Mouse (Mus musculus): ENCODE data around the gene Zmynd12.

The Zmynd12 gene

DNA sequence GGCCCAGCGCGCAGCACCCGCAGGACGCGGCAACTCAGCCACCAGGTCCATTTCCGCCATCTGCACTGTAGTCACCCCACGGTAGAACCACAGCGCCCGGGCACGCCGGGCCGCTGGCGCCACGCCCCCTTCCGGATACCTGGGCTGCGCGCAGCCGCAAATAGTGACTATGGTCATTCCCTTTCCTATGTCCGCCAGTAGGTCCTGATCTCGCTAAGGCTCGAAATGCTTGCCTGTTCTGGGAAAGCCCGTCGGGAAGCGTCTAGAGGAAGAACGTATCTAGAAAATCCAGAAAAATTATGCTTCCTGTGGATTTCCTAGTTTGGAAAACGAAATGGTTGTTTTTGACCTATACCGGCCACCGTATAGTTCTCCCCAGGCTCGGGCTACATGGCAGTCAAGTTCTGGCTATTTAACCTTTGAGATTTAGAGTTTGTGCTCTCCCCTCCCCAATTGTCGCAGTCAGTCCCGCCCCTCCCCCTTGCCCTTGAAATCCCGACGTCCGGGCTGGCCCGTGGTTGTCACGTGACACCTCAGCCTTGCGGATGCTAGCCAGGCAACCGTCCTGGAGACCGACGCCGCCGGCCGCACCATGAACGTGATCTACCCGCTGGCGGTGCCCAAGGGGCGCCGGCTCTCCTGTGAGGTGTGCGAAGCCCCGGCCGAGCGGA is at the start of gene Zmynd12, which contains the start of gene Ppcs:
TSS of gene Zmynd12 (plus strand) at position 521 of the 671 bp plus-strand sequence.
TSS of gene Ppcs (minus strand) at position 127 of the 671 bp plus-strand sequence.
- DNase-seq (ENCODE audit: low spot score): peak; percentile 96

- DNase-seq (ENCODE audit: low spot score): no peak
Observed at GRCm38 (mm10) chr4:119381471-119382190, 41.0 kb upstream of the Zmynd12 start.

- no peak for DNase-seq (ENCODE audit: low spot score)
Observed at GRCm38 (mm10) chr4:119389184-119389583, 33.4 kb upstream of the Zmynd12 start.

DNA sequence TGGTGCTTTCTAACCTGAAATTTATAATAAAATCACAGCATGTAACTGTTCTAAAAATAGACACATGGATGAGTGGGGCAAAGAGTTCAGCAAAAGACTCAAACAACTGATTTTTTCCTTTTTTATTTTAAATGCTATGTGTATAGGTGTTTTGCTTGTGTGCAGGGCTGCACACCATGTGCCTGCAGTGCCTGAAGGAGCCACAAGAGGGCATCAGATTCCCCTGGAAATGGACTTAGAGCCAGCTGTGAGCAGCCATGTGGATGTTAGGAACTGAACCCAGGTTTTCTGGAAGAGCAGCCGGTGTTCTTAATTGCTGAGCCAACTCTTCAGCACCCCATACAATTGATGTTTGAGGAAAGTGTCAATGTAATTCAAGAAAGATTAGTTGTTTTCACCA is 32.2 kb upstream of the Zmynd12 start:
- no peak for DNase-seq (ENCODE audit: low spot score)

- DNase-seq (ENCODE audit: low spot score): no peak
Observed at GRCm38 (mm10) chr4:119398751-119399150, 23.9 kb upstream of the Zmynd12 start.

DNA sequence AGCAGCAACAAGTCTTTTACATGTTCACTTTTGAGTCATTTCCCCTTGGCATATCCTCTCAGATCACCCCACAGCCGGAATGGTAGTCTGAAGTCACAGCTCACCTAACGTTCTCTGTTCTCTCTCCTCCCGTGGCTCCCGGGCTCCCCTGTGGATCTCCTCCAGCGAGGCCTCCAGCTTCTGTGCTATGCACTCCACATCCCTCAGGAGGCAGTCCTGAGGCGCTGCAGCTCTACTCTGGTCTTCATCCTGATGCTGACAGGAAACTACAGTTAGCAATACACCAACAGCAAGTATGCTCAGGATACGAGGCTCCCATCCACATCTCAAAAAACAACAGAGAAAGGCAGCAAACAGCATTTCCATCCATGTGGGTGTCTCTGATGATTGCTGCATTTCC is 21.7 kb upstream of the Zmynd12 start:
- DNase-seq (ENCODE audit: low spot score): no peak

DNA sequence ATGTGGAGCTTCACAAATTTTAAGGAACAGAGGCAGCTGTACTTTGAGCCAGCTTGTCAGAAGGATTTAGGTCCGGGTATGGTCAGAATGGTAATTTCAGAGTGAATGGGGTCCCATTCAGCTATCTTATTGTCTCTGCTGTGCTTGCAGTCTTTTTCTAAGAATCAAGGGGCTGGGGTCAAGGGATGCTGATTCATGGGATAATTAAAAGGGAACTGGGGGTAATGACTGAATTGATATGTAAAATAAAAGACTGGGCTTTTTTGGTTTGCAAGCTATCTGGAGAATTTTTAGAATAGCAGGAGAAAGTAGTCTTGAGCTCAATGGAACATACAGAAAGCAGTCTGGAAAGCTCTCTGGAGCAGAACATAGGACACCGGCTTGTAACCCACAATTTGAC is 19.2 kb upstream of the Zmynd12 start:
- DNase-seq (ENCODE audit: low spot score): no peak

DNA sequence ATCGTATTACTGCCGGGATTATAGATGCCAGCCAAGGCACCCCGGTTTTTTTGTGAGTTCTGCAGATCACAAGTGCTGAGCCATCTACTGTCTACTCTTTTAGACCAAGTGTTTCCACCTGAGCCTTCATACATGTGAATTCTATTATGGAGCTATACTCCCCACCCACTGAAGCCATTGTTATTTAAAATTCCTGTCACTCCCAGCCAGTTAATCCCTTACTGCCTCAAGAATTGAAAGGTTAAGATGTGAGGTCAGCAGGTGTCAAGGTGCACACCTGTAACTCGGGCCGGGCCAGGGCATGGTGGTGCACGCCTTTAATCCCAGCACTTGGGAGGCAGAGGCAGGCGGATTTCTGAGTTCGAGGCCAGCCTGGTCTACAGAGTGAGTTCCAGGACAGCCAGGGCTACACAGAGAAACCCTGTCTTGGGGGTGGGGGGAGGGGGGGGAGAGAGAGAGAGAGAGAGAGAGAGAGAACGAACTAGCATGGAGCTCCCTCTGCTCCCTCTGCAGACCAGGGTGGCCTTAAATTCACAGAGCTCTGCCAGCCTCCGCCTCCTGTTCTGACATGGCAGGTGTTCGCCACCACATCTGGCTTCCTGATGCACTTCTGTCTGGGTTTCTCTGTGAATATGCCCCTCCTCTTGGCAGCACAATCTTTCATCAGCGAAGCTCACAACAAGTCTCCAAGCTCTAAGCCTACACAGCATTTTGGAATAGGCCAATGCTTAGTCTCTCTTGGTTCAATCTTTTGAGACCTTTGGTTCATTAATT is 10.6 kb upstream of the Zmynd12 start:
- DNase-seq (ENCODE audit: low spot score): no peak

DNA sequence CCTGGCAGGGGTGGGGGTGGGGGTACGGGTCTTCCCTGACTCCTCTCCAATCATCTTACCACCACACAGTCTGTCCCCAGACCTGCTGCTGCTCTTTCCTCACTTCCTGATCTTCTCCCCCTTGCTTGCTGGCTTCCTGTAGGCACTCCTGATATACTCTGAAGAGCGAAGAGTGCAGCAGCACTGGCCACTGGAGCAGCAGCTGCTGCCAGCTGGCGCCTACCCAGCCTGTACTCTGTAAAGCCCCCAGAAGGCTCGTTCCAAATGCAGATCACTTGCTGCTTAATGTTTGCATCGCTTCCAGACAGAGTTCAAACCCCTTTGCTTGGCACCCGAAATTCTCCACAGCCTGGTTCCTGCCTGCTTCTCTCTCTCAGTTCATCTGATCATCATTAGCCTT is 9.8 kb upstream of the Zmynd12 start:
- DNase-seq (ENCODE audit: low spot score): no peak

DNA sequence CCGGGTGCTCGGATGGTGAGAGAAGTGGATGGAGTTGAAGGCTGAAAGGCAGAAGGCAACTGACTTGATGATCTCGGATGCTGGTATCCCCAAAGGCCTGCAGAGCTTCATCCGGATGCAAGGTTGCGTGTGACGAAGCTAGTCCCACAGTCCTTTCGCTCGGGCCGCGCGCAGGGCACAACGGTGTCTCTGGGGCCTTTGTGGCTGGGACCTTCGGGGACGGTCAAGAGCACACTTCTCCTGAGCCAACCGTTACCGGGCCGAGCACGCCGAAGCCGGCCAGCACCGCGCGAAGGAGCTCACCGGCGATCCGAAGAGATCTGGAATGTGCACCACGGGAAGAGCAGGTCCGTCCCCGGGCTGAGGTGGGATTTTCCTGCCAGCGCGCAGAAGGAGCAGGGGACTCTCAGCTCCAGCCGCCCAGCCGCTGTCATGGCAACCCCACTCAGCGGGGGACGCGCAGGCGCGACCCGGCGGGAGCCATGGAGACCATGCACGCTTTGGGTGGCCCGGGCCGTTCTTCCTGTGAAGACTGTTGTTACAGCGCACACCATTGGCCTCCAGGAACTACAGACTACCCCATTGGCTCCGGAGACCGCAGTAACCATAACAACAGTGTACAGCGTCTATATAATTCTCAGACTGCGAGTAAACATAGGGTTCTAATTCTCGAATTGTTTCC is 7.4 kb upstream of the Zmynd12 start, which contains the start of gene Ccdc30:
TSS of gene Ccdc30 (minus strand) at position 450 of the 682 bp plus-strand sequence.
- peak; percentile 92 for DNase-seq (ENCODE audit: low spot score)

GRCm38 (mm10) chr4:119417270-119417669 is 5.3 kb upstream of the Zmynd12 start:
- no peak for DNase-seq (ENCODE audit: low spot score)

DNA sequence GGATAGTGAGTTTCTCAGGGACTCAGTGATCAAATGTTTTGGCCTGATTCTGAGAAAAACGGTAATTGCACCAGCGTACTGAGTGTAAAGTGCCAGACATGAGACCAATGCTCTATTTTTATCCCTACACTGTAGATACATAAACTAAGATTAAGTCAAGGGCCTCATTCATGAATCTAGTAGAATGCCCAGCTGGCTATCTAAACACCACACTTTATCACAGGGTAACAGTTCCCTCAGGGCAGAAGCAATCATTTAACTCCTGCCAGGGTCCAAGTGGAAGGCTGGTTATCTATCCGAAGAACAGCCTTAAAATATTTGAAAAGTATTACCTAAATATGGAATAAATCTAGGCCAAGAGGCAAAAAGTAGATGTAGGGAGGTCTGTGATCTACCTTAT is 4.7 kb upstream of the Zmynd12 start:
- DNase-seq (ENCODE audit: low spot score): no peak

DNA sequence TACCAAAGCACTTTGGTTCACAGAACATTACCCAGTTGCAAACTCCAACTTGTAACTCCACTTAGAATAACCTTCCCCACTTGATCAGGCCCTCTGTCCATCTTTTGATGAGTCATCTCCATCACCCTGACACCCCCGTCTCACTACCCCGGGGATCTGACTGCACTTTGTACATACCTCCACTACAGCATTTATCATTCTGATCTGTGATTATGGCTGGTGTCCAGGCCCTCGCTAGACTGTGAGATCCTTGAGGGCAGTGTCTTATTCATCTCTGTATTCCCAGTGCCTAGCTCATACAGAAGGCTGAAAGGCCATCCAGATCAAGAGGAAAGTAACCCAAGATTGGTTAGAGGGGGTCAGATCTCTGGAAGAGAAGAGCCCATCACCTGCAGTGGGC is 1.4 kb upstream of the Zmynd12 start:
- peak; percentile 6 for DNase-seq (ENCODE audit: low spot score)

- no peak for DNase-seq (ENCODE audit: low spot score)
Observed at GRCm38 (mm10) chr4:119421921-119422293, 707 bp upstream of the Zmynd12 start.

- no peak for DNase-seq (ENCODE audit: low spot score)
Observed at GRCm38 (mm10) chr4:119425077-119425476, 2.5 kb downstream of the Zmynd12 start.

- DNase-seq (ENCODE audit: low spot score): no peak
Observed at GRCm38 (mm10) chr4:119425601-119426000, 3.0 kb downstream of the Zmynd12 start.

GRCm38 (mm10) chr4:119427680-119428079 is 5.1 kb downstream of the Zmynd12 start:
- no peak for DNase-seq (ENCODE audit: low spot score)

- peak; percentile 22 for DNase-seq (ENCODE audit: low spot score)
Observed at GRCm38 (mm10) chr4:119430678-119431077, 8.1 kb downstream of the Zmynd12 start.

DNA sequence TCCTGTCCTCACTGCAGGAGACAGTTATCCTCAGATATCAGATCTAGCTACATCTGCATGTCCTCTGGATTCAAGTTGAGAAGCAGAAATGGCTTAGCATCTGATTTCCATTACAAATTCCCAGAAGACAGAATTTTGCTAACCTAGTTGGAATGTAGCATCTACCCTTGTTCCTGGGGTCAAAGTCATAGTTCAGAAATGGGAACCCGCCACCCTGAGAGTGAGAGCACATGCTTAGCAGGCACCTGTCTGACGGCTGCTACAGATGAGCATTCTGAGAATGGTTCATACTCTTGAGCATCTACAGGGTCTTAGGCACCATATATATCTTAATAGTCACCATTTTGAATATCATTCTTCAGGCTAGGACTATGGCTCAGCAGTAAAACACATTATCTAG is 15.3 kb downstream of the Zmynd12 start:
- no peak for DNase-seq (ENCODE audit: low spot score)

- no peak for DNase-seq (ENCODE audit: low spot score)
Observed at GRCm38 (mm10) chr4:119441836-119442235, 19.2 kb downstream of the Zmynd12 start.

DNA sequence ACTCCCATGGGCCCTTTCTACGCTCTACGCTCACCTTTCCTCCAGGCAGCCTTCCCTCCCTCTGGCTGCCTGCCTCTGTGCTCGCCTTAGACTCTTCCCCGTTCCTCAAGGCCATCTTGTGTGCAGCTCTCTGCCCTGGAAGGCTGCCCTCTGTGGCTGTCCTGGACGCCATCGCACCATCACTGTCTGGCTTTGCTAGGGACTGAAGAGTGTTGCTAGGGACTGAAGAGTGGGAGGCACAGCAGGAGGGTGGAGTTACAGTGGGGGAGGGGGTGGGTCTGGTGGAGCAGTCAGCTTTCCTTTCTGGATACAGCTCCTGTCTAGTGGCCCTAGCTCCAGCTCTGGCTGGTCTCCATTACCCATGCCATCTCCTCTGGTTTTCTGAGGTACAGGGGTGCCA is 19.9 kb downstream of the Zmynd12 start:
- DNase-seq (ENCODE audit: low spot score): no peak

GRCm38 (mm10) chr4:119447261-119447660 is 24.6 kb downstream of the Zmynd12 start:
- no peak for DNase-seq (ENCODE audit: low spot score)
